Comparison of ENCODE assay signal across 23 mouse cellular contexts in the genomic region with DNA sequence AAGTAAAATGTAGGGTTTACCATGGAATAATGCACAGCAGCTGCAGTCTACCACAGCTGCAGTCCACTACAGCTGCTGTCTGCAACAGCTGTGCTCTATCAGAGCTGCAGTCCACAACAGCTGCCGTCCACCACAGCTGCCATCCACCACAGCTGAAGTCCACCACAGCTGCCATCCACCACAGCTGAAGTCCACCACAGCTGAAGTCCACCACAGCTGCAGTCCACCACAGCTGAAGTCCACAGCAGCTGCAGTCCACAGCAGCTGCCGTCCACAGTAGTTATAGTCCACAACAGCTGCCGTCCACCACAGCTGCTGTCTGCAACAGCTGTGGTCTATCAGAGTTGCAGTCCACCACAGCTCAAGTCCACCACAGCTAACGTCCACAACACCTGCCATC. TPM values are rescaled to one million over a fixed set of nuclear protein-coding genes. Genes with fewer than 3 reads are reported as not detected.
DNase-seq lines count a peak whose midpoint lies in the region; ATAC-seq and TF ChIP-seq lines count a peak whose summit lies in the region.
"Had no signal": no experiment of that assay in that cellular context is flagged by ENCODE, and none has a peak within 500 bp of the region (broad histone marks: within the 10 kb centered on the region; RNA-seq: fewer than 3 reads in every experiment).

No protein-coding gene starts in this region.

- no peaks in the 10 kb centered on the region for H3K79me2 ChIP-seq in myocyte (ENCODE audit: control insufficient read depth, insufficient read depth)

- H3K36me3 ChIP-seq in megakaryocyte, embryonic 14.5 days (replicated peaks; ENCODE audit: low read length): no peaks in the 10 kb centered on the region
- H3K36me3 ChIP-seq in myocyte (ENCODE audit: control insufficient read depth, insufficient read depth): no peaks in the 10 kb centered on the region
- H3K36me3 ChIP-seq: heart, embryonic 15.5 days; hindbrain, embryonic 15.5 days; intestine, embryonic 15.5 days; limb, embryonic 15.5 days; liver, embryonic 15.5 days; midbrain, embryonic 12.5 days; neural tube, embryonic 12.5 days had no signal

- H3K9me3 ChIP-seq in megakaryocyte, embryonic 14.5 days: peaks cover 15% of the 10 kb centered on the region
- H3K9me3 ChIP-seq: heart, embryonic 15.5 days; hindbrain, embryonic 15.5 days; intestine, embryonic 15.5 days; limb, embryonic 15.5 days; liver, embryonic 15.5 days; midbrain, embryonic 12.5 days; neural tube, embryonic 12.5 days had no signal

- peak overlapping the region; percentile 6 for H3K4me3 ChIP-seq in megakaryocyte, embryonic 14.5 days (replicated peaks)
- H3K4me3 ChIP-seq in myocyte: no peak overlapping the region
- H3K4me3 ChIP-seq: heart, embryonic 15.5 days; hindbrain, embryonic 15.5 days; intestine, embryonic 15.5 days; limb, embryonic 15.5 days; liver, embryonic 15.5 days; midbrain, embryonic 12.5 days; neural tube, embryonic 12.5 days had no signal

- no peak overlapping the region for H3K4me2 ChIP-seq in myocyte (ENCODE audit: low read depth)
- H3K4me2 ChIP-seq: heart, embryonic 15.5 days; hindbrain, embryonic 15.5 days; intestine, embryonic 15.5 days; limb, embryonic 15.5 days; liver, embryonic 15.5 days; midbrain, embryonic 12.5 days; neural tube, embryonic 12.5 days had no signal

- peaks cover 6% of the 10 kb centered on the region; the same call in 1 of the 2 replicates for H3K4me1 ChIP-seq in megakaryocyte, embryonic 14.5 days
- H3K4me1 ChIP-seq: limb, embryonic 15.5 days had no signal

- TF ChIP-seq POLR2A in myocyte (IDR thresholded peaks at IDR 0.05; ENCODE audit: insufficient read length, low read depth): no peak

- DNase-seq in embryo, embryonic 11 days: peak; percentile 14
- DNase-seq in embryo, embryonic 9.5 days (ENCODE audit: extremely low spot score): no peak
- DNase-seq in kidney, postnatal 4 days: peak; percentile 53
- no peak for DNase-seq in kidney, adult 11 months
- no peak for DNase-seq in layer of hippocampus, postnatal 14 days (ENCODE audit: low spot score in 2 of 2)
- DNase-seq: adrenal gland, postnatal 25 days; cerebellum, adult 11 months; cerebellum, postnatal 14 days; gastrocnemius, postnatal 36 days; heart, postnatal 4 days; right cerebral cortex, adult 18-20 months; thymus, postnatal 14 days had no signal

- peaks cover 43% of the 10 kb centered on the region for H3K27me3 ChIP-seq in megakaryocyte, embryonic 14.5 days (replicated peaks)
- H3K27me3 ChIP-seq in myocyte (ENCODE audit: control insufficient read depth, insufficient read depth, insufficient read length): no peaks in the 10 kb centered on the region
- H3K27me3 ChIP-seq: heart, embryonic 15.5 days; hindbrain, embryonic 15.5 days; intestine, embryonic 15.5 days; limb, embryonic 15.5 days; liver, embryonic 15.5 days; neural tube, embryonic 12.5 days had no signal

- ATAC-seq in megakaryocyte, adult 5-6 weeks (ENCODE audit: poor library complexity, severe bottlenecking): no peak
- ATAC-seq: forebrain, embryonic 14.5 days; intestine, embryonic 15.5 days had no signal

- no peak overlapping the region for H3ac ChIP-seq in myocyte (ENCODE audit: control insufficient read depth, insufficient read length)

TF ChIP-seq in myocyte, 11 proteins besides CTCF, POLR2A, EP300 and RAD21:
- TF ChIP-seq SRF (IDR thresholded peaks at IDR 0.05; ENCODE audit: control insufficient read depth, insufficient read length, low read depth) (no peak), USF1 (IDR thresholded peaks at IDR 0.05; ENCODE audit: low read depth) (no peak), CEBPB (IDR thresholded peaks at IDR 0.05; ENCODE audit: insufficient read depth, poor library complexity, severe bottlenecking) (no peak), E2F4 (IDR thresholded peaks at IDR 0.05; ENCODE audit: insufficient read depth) (no peak), MAX (IDR thresholded peaks at IDR 0.05; ENCODE audit: low read depth) (no peak), POLR2AphosphoS2 (IDR thresholded peaks at IDR 0.05; ENCODE audit: insufficient read length, low read depth) (no peak), MYOD1 (IDR thresholded peaks at IDR 0.05; ENCODE audit: control insufficient read depth in 1 of 3, insufficient read length in 2 of 3, low read depth in 2 of 3) (peak; percentile 38 to 93 (median 91)), TCF3 (IDR thresholded peaks at IDR 0.05; ENCODE audit: insufficient read length, low read depth) (peak; percentile 97), TCF12 (IDR thresholded peaks at IDR 0.05; ENCODE audit: insufficient read depth, poor library complexity, severe bottlenecking) (peak; percentile 73), REST (IDR thresholded peaks at IDR 0.05; ENCODE audit: insufficient read depth, insufficient read length) (no peak), MYOG (IDR thresholded peaks at IDR 0.05; ENCODE audit: control insufficient read depth in 1 of 3, insufficient read depth in 1 of 3, insufficient read length in 2 of 3, low read depth in 2 of 3) (peak; percentile 80 to 99 (median 98))

RNA-seq across cellular contexts. Expression of a gene that starts 46.4 kb away (rescaled TPM):
- polyA plus RNA-seq in megakaryocyte, embryonic 14.5 days (2012; ENCODE audit: insufficient read depth, low replicate concordance): 44.5 and 45.4 TPM in 2 replicates
- 27.1 and 29.0 TPM in 2 replicates for total RNA-seq in megakaryocyte, adult 5-6 weeks (2015)
- 5.0 and 6.7 TPM in 2 replicates for total RNA-seq in megakaryocyte, adult 5-6 weeks (2017)
- polyA plus RNA-seq in myocyte (2012; fragmentation: generic; extraction: Trizol): 31.0 TPM
- total RNA-seq in layer of hippocampus, postnatal 14 days (2021): 10 to 100 TPM; 41.7 to 42.8 TPM

Comparison
In these comparisons a context has a peak if more than half of its experiments do, and no peak if none do; other contexts are left out.
1. DNase-seq: peak in embryo, embryonic 11 days (single experiment) and kidney, postnatal 4 days (2 of 2); none in embryo, embryonic 9.5 days (single experiment), kidney, adult 11 months (single experiment) and layer of hippocampus, postnatal 14 days (0 of 2).